8 mouse cellular contexts compared by ENCODE assay signal in the genomic region with DNA sequence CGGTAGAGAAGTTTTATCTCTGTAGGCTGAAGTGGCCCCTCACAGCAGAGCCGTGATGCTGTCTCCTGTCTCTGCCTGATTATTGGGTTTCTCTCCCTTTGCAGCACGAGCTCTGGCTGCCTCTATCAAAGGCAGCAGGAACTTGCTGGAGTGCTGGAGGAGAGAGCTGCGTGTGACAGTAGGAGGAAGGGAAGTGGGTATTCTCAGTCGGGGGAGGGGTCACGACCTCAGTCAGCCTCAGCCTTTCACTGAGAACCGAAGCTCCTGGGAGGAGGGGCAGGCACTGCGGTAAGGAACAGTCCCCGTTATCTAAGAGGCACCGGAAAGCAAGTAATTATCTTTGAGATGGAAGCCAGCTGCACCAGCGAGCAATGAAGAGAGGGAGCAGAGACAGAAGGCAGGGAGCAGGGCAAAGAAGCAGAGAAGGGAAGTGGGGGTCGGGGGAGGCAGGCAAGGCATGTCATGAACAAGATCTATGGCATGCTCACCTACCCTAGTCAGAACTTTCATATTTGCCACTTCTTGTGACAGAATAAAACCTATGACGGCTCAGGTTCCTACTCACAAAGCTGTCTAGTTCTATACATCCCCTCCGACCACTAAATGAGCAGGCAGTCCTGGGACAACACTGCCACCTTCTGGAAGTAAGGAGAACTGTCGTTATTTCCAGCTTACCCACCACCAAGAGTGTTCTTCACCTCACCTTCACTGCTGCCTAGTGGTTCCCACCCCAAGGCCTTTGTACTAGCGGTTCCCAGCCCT.
DNase-seq lines count a peak whose midpoint lies in the region; ATAC-seq and TF ChIP-seq lines count a peak whose summit lies in the region.

No protein-coding gene starts in this region.

- peak overlapping the region; percentile 77 for H3K27ac ChIP-seq in forebrain, embryonic 15.5 days (replicated peaks)
- H3K27ac ChIP-seq in intestine, embryonic 14.5 days (ENCODE audit: low read depth): peak overlapping the region; percentile 39; the same call in 1 of the 2 replicates
- H3K27ac ChIP-seq in liver, embryonic 14.5 days: peak overlapping the region; percentile 74
- peak overlapping the region; percentile 42; the same call in 1 of the 2 replicates for H3K27ac ChIP-seq in neural tube, embryonic 12.5 days

- peak overlapping the region; percentile 30 for H3K4me3 ChIP-seq in forebrain, embryonic 15.5 days
- H3K4me3 ChIP-seq in intestine, embryonic 14.5 days (ENCODE audit: low read depth, low read length): peak overlapping the region; percentile 23
- peak overlapping the region; percentile 38 to 70 for H3K4me3 ChIP-seq in liver, embryonic 14.5 days (ENCODE audit: insufficient read depth in 1 of 2, low read depth in 2 of 2, low read length in 2 of 2)
- H3K4me3 ChIP-seq in neural tube, embryonic 12.5 days: peak overlapping the region; percentile 12; the same call in 1 of the 2 replicates

- peaks cover 12% of the 10 kb centered on the region for H3K4me1 ChIP-seq in forebrain, embryonic 15.5 days
- no peaks in the 10 kb centered on the region; the same call in 1 of the 2 replicates for H3K4me1 ChIP-seq in intestine, embryonic 14.5 days (replicated peaks; ENCODE audit: control insufficient read depth, insufficient read depth, low read length)
- peaks cover 7 to 37% of the 10 kb centered on the region in 2 experiments for H3K4me1 ChIP-seq in liver, embryonic 14.5 days (replicated peaks; ENCODE audit: control insufficient read depth in 2 of 2, insufficient read depth in 2 of 2, low read length in 1 of 2)
- H3K4me1 ChIP-seq in neural tube, embryonic 12.5 days: peaks cover 16% of the 10 kb centered on the region; the same call in 1 of the 2 replicates

- H3K4me2 ChIP-seq in forebrain, embryonic 15.5 days (replicated peaks): peak overlapping the region; percentile 54
- peak overlapping the region; percentile 51 for H3K4me2 ChIP-seq in intestine, embryonic 14.5 days (ENCODE audit: low read length)
- H3K4me2 ChIP-seq in liver, embryonic 14.5 days (ENCODE audit: low read depth): peak overlapping the region; percentile 62
- H3K4me2 ChIP-seq in neural tube, embryonic 12.5 days (replicated peaks): peak overlapping the region; percentile 59

- WGBS in forebrain, embryonic 15.5 days: 5% methylated on average over 16 of the region's 16 CpGs
- 3% methylated on average over 16 of the region's 16 CpGs for WGBS in intestine, embryonic 14.5 days
- under 1% methylated on average over 16 of the region's 16 CpGs for WGBS in liver, embryonic 14.5 days (ENCODE audit: insufficient replicate concordance)
- WGBS in neural tube, embryonic 12.5 days: 6% methylated on average over 16 of the region's 16 CpGs

- H3K9me3 ChIP-seq in forebrain, embryonic 15.5 days: no peaks in the 10 kb centered on the region
- H3K9me3 ChIP-seq in intestine, embryonic 14.5 days (ENCODE audit: control insufficient read depth, low read length): no peaks in the 10 kb centered on the region
- no peaks in the 10 kb centered on the region for H3K9me3 ChIP-seq in liver, embryonic 14.5 days (ENCODE audit: control insufficient read depth, low read length)
- H3K9me3 ChIP-seq in neural tube, embryonic 12.5 days: no peaks in the 10 kb centered on the region

- peak; percentile 81 for TF ChIP-seq EP300 in liver, embryonic 14.5 days (IDR thresholded peaks at IDR 0.05; ENCODE audit: low read depth)

- H3K36me3 ChIP-seq in forebrain, embryonic 15.5 days: no peaks in the 10 kb centered on the region
- H3K36me3 ChIP-seq in intestine, embryonic 14.5 days (ENCODE audit: control insufficient read depth, insufficient read depth, low read length): no peaks in the 10 kb centered on the region
- H3K36me3 ChIP-seq in liver, embryonic 14.5 days (replicated peaks; ENCODE audit: control insufficient read depth, insufficient read depth, low read depth): no peaks in the 10 kb centered on the region
- H3K36me3 ChIP-seq in neural tube, embryonic 12.5 days: no peaks in the 10 kb centered on the region

- H3K9ac ChIP-seq in forebrain, embryonic 15.5 days (replicated peaks): peak overlapping the region; percentile 35
- 0 out of 2 replicates have a peak overlapping the region, but pooled peaks have one; percentile 14 for H3K9ac ChIP-seq in intestine, embryonic 14.5 days (ENCODE audit: low read length)
- H3K9ac ChIP-seq in liver, embryonic 14.5 days (replicated peaks): peak overlapping the region; percentile 14
- no peak overlapping the region for H3K9ac ChIP-seq in neural tube, embryonic 12.5 days

- TF ChIP-seq CTCF in liver, embryonic 14.5 days (IDR thresholded peaks at IDR 0.05; ENCODE audit: low read depth): peak; percentile 96

- intact Hi-C loops in left cerebral cortex, postnatal 10 days (cut with DNase I): loop anchor here (5.0 kb wide), 1 partner anchor 170 kb away; no protein-coding TSS in a partner anchor

- peak; percentile 55 to 57 for DNase-seq in left cerebral cortex, postnatal 10 days (ENCODE audit: extremely low spot score in 1 of 2, low spot score in 2 of 2)
- no peak for DNase-seq in left cerebral cortex, adult 18-20 months (ENCODE audit: low spot score in 2 of 2)
- peak; percentile 64 for DNase-seq in c-Kit-negative CD71-positive TER-119-positive erythroid progenitor cells, embryonic 14.5 days (ENCODE audit: low read depth, low spot score)
- DNase-seq in intestine, embryonic 14.5 days (ENCODE audit: low spot score): peak; percentile 88
- peak; percentile 55 to 74 (median 55) for DNase-seq in liver, embryonic 14.5 days (ENCODE audit: low read depth in 3 of 3, low spot score in 3 of 3)
- DNase-seq in urinary bladder, postnatal 4 days (ENCODE audit: low spot score in 2 of 2): no peak

- no peaks in the 10 kb centered on the region for H3K27me3 ChIP-seq in forebrain, embryonic 15.5 days
- H3K27me3 ChIP-seq in intestine, embryonic 14.5 days (replicated peaks; ENCODE audit: control insufficient read depth, insufficient read depth, low read length): no peaks in the 10 kb centered on the region
- H3K27me3 ChIP-seq in liver, embryonic 14.5 days (ENCODE audit: control insufficient read depth, insufficient read depth, low read length): no peaks in the 10 kb centered on the region
- H3K27me3 ChIP-seq in neural tube, embryonic 12.5 days (replicated peaks): no peaks in the 10 kb centered on the region

- ATAC-seq in forebrain, embryonic 15.5 days (replicated peaks): peak; percentile 77
- peak; percentile 72 for ATAC-seq in intestine, embryonic 14.5 days (replicated peaks; ENCODE audit: low FRiP score, low TSS enrichment, low read depth)
- ATAC-seq in liver, embryonic 14.5 days (ENCODE audit: insufficient read depth): peak; percentile 87
- peak; percentile 76 for ATAC-seq in neural tube, embryonic 12.5 days (ENCODE audit: low FRiP score, low read depth)

Comparison
In these comparisons a context has a peak if more than half of its experiments do, and no peak if none do; other contexts are left out.
1. DNase-seq: peak in left cerebral cortex, postnatal 10 days (2 of 2), c-Kit-negative CD71-positive TER-119-positive erythroid progenitor cells, embryonic 14.5 days (single experiment), intestine, embryonic 14.5 days (single experiment) and liver, embryonic 14.5 days (3 of 3); none in left cerebral cortex, adult 18-20 months (0 of 2) and urinary bladder, postnatal 4 days (0 of 2).
2. Peak in every context shown above with its lines, with median percentiles within 50 percentile points of each other: ATAC-seq, H3K27ac ChIP-seq, H3K4me2 ChIP-seq and H3K4me3 ChIP-seq.